Mouse (Mus musculus) stomach, postnatal 0 days (tissue): ENCODE data around the gene Nat8f3.
"Not testable (repeated sequence)": the region's sequence is repeated elsewhere in the genome, so short reads cannot be mapped to it uniquely, and the experiment has no call there.

ENCODE experiments used
- CTCF ChIP-seq: IDR thresholded peaks from 2 replicates; pipeline ENCODE4 v1.5.1; 2016; ENCODE audit warnings: antibody characterized with exemption, low read depth, mild to moderate bottlenecking, moderate library complexity
- EP300 ChIP-seq: optimal IDR thresholded peaks from 2 replicates; pipeline ENCODE3; 2016; ENCODE audit warnings: antibody characterized with exemption

DNA sequence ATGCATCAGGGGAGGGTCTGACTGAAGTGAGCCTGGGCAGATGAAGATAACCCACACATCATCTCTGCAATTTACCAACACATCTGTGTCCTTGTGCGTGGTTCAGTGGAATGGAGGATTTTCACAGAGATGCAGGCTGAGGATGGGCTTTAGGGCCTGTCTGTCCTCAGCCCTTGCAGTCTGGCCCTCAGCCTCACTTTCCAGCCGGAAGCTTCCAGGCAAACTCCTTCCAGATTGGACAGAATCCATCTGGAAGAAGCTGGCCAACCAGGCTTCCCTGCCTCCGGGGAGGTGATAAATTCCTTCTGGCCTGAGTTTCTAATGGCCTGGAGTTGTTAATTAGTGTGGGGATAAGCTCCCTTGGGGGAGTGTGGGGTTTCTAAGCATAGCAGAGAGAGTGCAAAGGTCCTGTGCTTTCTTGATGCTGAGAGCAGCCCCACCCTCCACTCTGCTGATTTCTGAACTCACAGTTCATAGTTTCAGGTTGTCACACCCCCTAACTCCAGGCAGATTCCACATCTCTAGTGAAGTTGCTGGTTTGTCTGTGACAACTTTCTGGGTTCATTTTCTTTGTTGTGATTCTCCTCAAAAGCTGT lies 45.5 kb upstream of the Nat8f3 start:
- TF ChIP-seq CTCF, EP300: not testable (repeated sequence)
